Mouse (Mus musculus) stomach, embryonic 14.5 days (tissue): ENCODE measurements around the gene Gm3336. TPM values are rescaled to one million over a fixed set of nuclear protein-coding genes. Genes with fewer than 3 reads are reported as not detected.

Source experiments
- ATAC-seq: fragments of 200-750 bp; cut with Nextera tagmentation; 2 replicates; pipeline ENCODE4 v1.8.0; 2017; ENCODE audit warnings: low read depth, moderate TSS enrichment; ENCODE audit not compliant: insufficient number of reproducible peaks, insufficient read depth, low FRiP score
- H3K27ac ChIP-seq: fragments of 300-500 bp; sonication (generic); 2 replicates; pipeline ENCODE4 v1.5.1; 2014; ENCODE audit warnings: mild to moderate bottlenecking, low read length, moderate library complexity, mixed read lengths
- H3K27me3 ChIP-seq: fragments of 300-500 bp; sonication (generic); 2 replicates; pipeline ENCODE4 v1.6.1; 2014; ENCODE audit warnings: low read length, control low read depth, mixed read lengths; ENCODE audit not compliant: control insufficient read depth, insufficient read depth
- H3K36me3 ChIP-seq: fragments of 300-500 bp; sonication (generic); 2 replicates; pipeline ENCODE4 v1.6.1; 2014; ENCODE audit warnings: mild to moderate bottlenecking, control low read depth, low read length, moderate library complexity, mixed read lengths; ENCODE audit not compliant: control insufficient read depth, insufficient read depth
- H3K4me1 ChIP-seq: fragments of 300-500 bp; sonication (generic); 2 replicates; pipeline ENCODE4 v1.6.1; 2014; ENCODE audit warnings: low read length, control low read depth, mixed read lengths; ENCODE audit not compliant: control insufficient read depth, insufficient read depth
- H3K4me2 ChIP-seq: fragments of 300-500 bp; sonication (generic); replicated peaks from 2 replicates; pipeline ENCODE4 v1.6.1; 2014; ENCODE audit warnings: low read depth, low read length, control low read depth
- H3K4me3 ChIP-seq: fragments of 300-500 bp; sonication (generic); 2 replicates; pipeline ENCODE4 v1.5.1; 2014; ENCODE audit warnings: low read depth, low read length, control low read depth
- H3K9ac ChIP-seq: fragments of 300-500 bp; sonication (generic); replicated peaks from 2 replicates; pipeline ENCODE4 v1.6.1; 2014; ENCODE audit warnings: low read depth, mild to moderate bottlenecking, control low read depth, low read length, moderate library complexity, mixed read lengths
- H3K9me3 ChIP-seq: fragments of 300-500 bp; sonication (generic); 2 replicates; pipeline ENCODE4 v1.6.1; 2016; ENCODE audit warnings: low read depth, low read length, control low read depth; ENCODE audit not compliant: control insufficient read depth
- WGBS: fragments of 180-500 bp; shearing (Covaris S2); extraction: QIAGEN DNeasy Blood & Tissue Kit; methylation state at CpG from one replicate; pipeline ENCODE4 v1.1.7; 2014; 5-methylcytosine and 5-hydroxymethylcytosine counted together
- polyA plus RNA-seq: library from polyadenylated mRNA; unstranded; fragments of >200 nt; fragmentation: Nextera tagmentation; extraction: Ambion mirVana; gene quantifications from 2 replicates; pipeline ENCODE4 v1.2.1, GENCODE M21; 2014

The Gm3336 gene
- polyA plus RNA-seq, 1 experiment from 2014 or later: 0.51 TPM

- Histone ChIP-seq H3K4me2 (peak overlapping the region; percentile 50), H3K4me1 (peaks cover 43% of the 10 kb centered on the region), H3K27ac (peak overlapping the region; percentile 93), H3K36me3 (no peaks in the 10 kb centered on the region), H3K9me3 (no peaks in the 10 kb centered on the region), H3K4me3 (peak overlapping the region; percentile 7; the same call in 1 of the 2 replicates), H3K9ac (no peak overlapping the region; the same call in 1 of the 2 replicates), H3K27me3 (no peaks in the 10 kb centered on the region)
- 43% methylated on average over 4 of the region's 4 CpGs for whole genome bisulfite sequencing
- no peak for ATAC-seq
These were observed 21.4 kb upstream of the Gm3336 start for GRCm38 (mm10) chr8:70696946-70697345.

GRCm38 (mm10) chr8:70697366-70698250 is 20.7 kb upstream of the Gm3336 start:
- Histone ChIP-seq H3K9me3 (no peaks in the 10 kb centered on the region), H3K36me3 (no peaks in the 10 kb centered on the region), H3K9ac (no peak overlapping the region; the same call in 1 of the 2 replicates), H3K4me1 (peaks cover 46% of the 10 kb centered on the region), H3K4me2 (peak overlapping the region; percentile 50), H3K4me3 (peak overlapping the region; percentile 97), H3K27me3 (no peaks in the 10 kb centered on the region), H3K27ac (peak overlapping the region; percentile 93)
- no peak for ATAC-seq
- WGBS: 57% methylated on average over 12 of the region's 12 CpGs

GRCm38 (mm10) chr8:70698310-70699109 is 19.8 kb upstream of the Gm3336 start, which contains the start of gene Jund:
Jund (plus strand) TSS chr8:70698949.
- peaks cover under 1% of the 10 kb centered on the region for H3K36me3 ChIP-seq
- H3K4me3 ChIP-seq: peak within 1 kb of the TSS; percentile 97
- under 1% methylated on average over 69 of the region's 69 CpGs for WGBS
- ATAC-seq: peak; percentile 88
- H3K27ac ChIP-seq: peak within 1 kb of the TSS; percentile 99
- peaks cover 44% of the 10 kb centered on the region for H3K4me1 ChIP-seq
- no peaks in the 10 kb centered on the region for H3K9me3 ChIP-seq
- peak within 1 kb of the TSS; percentile 61 for H3K4me2 ChIP-seq
- no peaks in the 10 kb centered on the region for H3K27me3 ChIP-seq
- H3K9ac ChIP-seq: peak within 1 kb of the TSS; percentile 99

DNA sequence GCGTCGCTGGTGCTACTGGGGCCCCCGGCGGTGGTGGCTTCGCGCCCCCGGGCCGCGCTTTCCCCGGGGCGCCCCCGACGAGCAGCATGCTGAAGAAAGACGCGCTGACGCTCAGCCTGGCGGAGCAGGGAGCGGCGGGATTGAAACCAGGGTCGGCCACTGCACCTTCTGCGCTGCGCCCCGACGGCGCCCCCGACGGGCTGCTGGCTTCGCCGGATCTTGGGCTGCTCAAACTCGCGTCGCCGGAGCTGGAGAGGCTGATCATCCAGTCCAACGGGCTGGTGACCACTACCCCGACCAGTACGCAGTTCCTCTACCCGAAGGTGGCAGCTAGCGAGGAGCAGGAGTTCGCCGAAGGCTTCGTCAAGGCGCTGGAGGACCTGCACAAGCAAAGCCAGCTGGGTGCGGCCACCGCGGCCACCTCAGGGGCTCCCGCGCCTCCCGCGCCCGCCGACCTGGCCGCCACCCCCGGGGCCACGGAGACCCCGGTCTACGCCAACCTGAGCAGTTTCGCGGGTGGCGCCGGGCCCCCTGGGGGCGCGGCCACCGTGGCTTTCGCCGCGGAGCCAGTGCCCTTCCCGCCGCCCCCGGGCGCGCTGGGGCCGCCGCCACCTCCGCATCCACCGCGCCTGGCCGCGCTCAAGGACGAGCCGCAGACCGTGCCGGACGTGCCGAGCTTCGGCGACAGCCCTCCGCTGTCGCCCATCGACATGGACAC is 19.1 kb upstream of the Gm3336 start:
- peak overlapping the region; percentile 61 for H3K4me2 ChIP-seq
- no peaks in the 10 kb centered on the region for H3K9me3 ChIP-seq
- WGBS: under 1% methylated on average over 86 of the region's 89 CpGs
- H3K4me3 ChIP-seq: peak overlapping the region; percentile 97
- peaks cover 6% of the 10 kb centered on the region for H3K36me3 ChIP-seq
- peaks cover 44% of the 10 kb centered on the region for H3K4me1 ChIP-seq
- ATAC-seq: peak; percentile 5; the same call in 1 of the 2 replicates
- no peaks in the 10 kb centered on the region for H3K27me3 ChIP-seq
- H3K27ac ChIP-seq: peak overlapping the region; percentile 99
- peak overlapping the region; percentile 99 for H3K9ac ChIP-seq

DNA sequence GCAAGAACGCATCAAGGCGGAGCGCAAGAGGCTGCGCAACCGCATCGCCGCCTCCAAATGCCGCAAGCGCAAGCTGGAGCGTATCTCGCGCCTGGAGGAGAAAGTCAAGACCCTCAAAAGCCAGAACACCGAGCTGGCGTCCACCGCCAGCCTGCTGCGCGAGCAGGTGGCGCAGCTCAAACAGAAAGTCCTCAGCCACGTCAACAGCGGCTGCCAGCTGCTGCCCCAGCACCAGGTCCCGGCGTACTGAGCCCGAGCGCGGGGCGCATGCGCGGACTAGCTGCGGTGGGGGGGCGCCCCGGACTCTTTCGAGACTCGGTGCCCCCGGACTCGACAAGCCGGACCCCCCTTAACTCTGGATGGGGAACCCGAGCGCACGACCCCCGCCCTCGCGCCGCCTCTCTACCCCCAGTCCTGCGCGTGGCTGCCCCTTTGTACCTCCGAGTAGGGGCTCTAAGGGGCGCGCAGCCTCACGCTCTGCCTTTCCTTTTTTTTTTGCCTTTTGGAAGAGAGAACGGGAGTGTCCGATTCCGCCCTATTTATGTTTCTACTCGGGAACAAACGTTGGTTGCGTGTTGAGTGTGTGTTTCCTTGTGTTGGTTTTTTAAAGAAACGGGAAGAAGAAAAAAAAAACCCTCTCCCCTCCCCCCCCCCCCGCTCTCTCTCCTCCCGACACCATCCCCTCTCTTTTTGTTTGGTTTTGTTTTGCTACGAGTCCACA is 18.3 kb upstream of the Gm3336 start:
- Histone ChIP-seq H3K36me3 (peaks cover 6% of the 10 kb centered on the region), H3K4me2 (peak overlapping the region; percentile 61), H3K27me3 (no peaks in the 10 kb centered on the region), H3K4me1 (peaks cover 44% of the 10 kb centered on the region), H3K27ac (peak overlapping the region; percentile 99), H3K9me3 (no peaks in the 10 kb centered on the region), H3K9ac (peak overlapping the region; percentile 99), H3K4me3 (peak overlapping the region; percentile 97)
- WGBS: under 1% methylated on average over 59 of the region's 59 CpGs
- no peak for ATAC-seq

GRCm38 (mm10) chr8:70700555-70700922 is 17.8 kb upstream of the Gm3336 start:
- WGBS: under 1% methylated on average over 20 of the region's 20 CpGs
- 0 out of 2 replicates have a peak, but pooled peaks have one; percentile 3 for ATAC-seq

DNA sequence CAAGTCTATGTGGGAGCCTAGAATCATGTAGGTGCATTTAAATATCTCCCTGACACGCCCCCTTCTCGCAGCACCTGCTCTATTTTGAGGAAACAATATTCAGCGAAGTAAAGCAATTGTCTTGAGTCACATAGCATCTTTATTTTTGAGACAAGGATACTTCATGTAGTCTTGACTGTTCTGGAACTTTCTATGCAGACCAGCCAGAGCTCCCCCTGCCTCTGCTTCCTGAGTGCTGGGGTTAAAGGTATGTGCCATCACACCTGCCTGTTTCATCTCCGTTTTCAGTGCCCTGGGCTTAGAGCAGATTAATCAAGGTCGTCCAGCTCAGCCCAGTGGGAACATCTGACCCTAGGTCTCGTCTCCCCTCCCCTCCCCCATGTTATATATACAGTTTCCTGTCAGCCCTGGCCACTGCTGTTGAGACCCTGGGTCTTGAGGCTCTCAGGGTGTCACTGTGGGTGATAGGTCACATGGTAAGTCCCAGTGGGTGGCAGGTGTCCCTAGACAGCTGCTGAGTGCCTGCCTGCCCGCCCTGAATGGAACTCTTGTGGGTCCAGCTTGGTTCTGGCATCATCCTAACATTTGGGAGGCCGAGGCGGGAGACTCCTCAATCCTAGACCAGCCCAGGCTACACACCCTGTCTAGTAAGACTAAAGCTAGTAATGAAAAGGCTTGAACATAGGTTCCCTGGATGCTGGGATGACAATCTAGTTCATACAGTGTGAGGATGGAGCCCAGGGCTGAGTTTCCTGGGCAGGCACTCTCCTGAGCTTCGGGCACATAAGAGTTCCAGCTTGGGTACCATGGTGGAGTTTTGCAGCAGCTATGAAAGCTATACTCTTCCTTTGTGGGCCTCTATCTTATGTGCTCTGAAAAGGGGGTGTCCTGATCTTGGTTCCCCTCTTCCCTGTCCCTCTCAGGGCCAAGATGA is 17.0 kb upstream of the Gm3336 start:
- 47% methylated on average over 10 of the region's 10 CpGs for WGBS

More at GRCm38 (mm10) chr8:70700555-70700922, 17.8 kb upstream of the Gm3336 start:
- H3K27me3 ChIP-seq: no peaks in the 10 kb centered on the region
- H3K9ac ChIP-seq: peak overlapping the region; percentile 99; the same call in 1 of the 2 replicates
- peak overlapping the region; percentile 61 for H3K4me2 ChIP-seq
- peak overlapping the region; percentile 99 for H3K27ac ChIP-seq
- H3K4me3 ChIP-seq: peak overlapping the region; percentile 97
- no peaks in the 10 kb centered on the region for H3K9me3 ChIP-seq
- peaks cover 6% of the 10 kb centered on the region for H3K36me3 ChIP-seq
- H3K4me1 ChIP-seq: peaks cover 41% of the 10 kb centered on the region

More for the DNA sequence above, 17.0 kb upstream of the Gm3336 start:
- Histone ChIP-seq H3K4me3 (peak overlapping the region; percentile 97), H3K27ac (peak overlapping the region; percentile 99; the same call in 1 of the 2 replicates), H3K4me1 (peaks cover 34% of the 10 kb centered on the region), H3K9me3 (no peaks in the 10 kb centered on the region), H3K36me3 (peaks cover 6% of the 10 kb centered on the region), H3K9ac (peak overlapping the region; percentile 32), H3K27me3 (no peaks in the 10 kb centered on the region), H3K4me2 (peak overlapping the region; percentile 61)
- no peak for ATAC-seq
